Mouse (Mus musculus) lung, postnatal 10 days (tissue): Measurements from ENCODE around the gene March5.
"Not testable (repeated sequence)": the region's sequence is repeated elsewhere in the genome, so short reads cannot be mapped to it uniquely, and the experiment has no call there.

Source experiments
- DNase-seq: peaks from one replicate; pipeline ENCODE4 v3.0.0; 2021

Gene March5

DNA sequence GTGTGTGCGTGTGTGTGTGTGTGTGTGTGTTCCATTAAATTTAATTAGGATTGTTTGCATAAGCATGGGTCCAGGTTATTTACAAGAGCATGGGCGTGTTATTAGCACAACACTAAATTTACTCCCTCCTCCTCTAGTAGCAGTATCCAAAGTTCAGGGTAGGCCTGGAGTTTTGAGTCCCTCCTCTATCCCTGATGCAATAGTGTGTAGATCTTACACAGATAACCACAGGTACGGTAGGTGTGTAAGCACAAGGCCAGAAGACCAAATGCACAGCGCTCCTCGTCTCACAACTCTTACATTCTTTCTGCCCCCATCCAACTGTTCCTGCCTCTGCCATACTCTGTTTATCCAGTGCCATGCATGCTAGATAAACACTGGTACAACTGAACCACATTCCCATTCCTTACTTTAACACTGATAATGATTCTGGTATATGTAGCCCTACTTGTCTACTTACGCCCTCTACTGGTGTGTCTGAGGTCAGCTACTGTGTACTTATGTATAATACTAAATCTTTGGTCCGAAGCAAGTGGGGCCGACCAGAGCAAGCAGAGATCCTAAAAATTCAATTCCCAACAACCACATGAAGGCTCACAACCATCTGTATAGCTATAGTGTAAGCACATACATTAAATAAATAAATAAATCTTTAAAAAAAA, 2.3 kb downstream of the March5 start:
- peak; percentile 8 for DNase-seq

DNA sequence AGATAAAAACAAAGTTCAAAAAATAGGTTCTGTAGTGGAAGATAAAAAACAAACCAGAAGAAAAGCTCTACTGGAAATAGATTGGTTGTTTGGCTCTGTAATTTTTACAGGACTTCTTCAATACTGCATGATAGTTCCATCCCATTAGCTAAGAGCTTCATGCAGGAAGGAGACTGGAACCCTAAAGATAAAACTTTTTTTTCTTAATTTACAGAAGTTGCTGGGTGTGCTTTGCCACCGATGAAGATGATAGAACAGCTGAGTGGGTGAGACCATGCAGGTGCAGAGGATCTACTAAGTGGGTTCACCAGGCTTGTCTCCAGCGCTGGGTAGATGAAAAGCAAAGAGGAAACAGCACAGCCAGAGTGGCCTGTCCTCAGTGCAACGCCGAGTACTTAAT, 3.1 kb downstream of the March5 start:
- DNase-seq, result no peak

GRCm38 (mm10) chr19:37211416-37211815, 4.1 kb downstream of the March5 start:
- no peak for DNase-seq

DNA sequence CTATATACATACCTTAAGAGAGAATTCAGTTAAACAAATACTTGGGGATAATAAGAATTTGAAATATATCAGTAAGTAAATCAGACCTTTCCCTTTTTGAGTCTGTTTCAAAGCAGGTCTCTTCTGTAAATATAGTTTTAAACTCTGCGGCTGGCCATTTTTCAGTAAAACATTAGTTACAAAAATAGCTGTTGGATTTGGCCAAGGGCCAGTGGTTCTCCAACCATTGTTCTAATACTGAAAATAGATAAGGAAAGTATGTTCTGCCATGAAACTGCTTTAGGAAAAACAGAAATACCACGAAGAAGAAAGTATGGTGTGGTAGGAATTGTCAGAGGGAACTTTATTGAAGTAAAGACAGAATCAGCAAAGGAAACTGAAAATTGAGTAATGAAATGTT, 7.4 kb downstream of the March5 start:
- peak; percentile 14 for DNase-seq

DNA sequence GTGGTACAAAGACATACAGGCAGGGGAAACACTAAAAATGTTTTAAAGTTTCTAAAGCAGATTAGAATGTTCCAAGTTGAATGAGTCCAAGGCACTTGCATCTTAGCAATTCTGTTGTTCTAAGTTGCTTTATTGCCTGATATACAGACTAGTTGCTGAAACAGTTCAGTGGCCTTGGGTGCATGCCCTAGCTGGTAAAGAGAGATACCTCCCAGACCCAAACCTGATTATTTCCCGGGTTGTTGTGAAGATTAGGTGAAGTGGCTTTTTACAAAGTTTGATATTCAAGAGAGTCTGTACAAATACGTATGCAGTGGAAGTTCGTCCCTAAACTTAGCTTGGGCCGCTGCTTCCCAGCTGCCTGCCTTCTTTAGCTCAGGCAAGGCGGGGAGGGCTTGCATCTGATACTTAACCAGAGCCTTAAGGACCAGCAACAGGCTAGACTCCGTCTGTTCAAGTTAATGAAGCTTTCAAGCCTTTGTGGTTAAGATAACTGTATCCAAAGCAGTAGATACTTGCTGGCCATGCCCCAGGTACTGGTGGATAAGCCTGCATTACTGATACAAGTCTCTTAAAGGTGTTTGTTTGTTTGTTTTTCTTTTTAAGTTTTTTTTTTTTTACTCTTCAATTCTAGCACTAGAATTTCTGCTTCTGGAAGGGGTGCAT, 18.0 kb downstream of the March5 start:
- DNase-seq, result no peak

- not testable (repeated sequence) for DNase-seq
Measured at GRCm38 (mm10) chr19:37232598-37232997, 25.3 kb downstream of the March5 start.

DNA sequence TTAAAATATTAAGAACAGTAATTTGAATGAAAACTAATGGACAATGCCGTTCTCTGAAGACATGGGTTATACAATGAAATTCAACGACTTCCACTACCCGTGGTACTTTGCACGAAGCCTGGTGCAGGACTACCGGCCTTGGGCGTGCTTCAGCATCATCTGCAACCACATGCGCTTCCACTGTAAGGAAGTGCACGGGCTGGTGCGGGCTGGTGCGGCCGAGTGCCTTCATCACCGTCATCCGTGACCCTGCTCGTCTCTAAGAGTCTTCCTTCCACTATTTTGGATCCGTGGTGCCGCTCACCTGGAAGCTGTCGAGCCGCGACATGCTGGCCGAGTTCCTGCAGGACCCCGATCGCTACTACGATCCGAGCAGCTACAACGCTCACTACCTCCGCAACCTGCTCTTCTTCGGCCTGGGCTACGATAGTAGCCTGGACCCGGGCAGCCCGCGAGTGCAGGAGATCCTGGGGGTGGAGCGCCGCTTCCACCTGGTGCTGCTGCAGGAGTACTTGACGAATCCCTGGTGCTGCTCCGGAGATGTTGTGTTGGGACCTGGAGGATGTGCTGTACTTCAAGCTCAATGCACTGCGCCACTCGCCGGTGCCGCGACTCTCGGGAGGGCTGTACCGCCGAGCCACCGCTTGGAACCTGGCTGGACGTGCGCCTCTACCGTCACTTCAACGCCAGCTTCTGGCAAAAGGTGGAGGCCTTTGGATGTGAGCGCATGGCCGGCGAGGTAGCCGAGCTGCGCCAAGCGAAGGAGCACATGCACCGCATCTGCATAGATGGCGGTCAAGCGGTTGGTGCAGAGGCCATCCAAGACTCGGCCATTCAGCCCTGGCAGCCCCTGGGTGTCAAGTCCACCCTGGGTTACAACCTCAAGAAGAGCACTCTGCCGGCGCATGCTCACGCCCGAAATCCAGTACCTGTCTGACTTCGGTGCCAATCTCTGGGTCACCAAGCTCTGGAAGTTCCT, 26.5 kb downstream of the March5 start:
- no peak for DNase-seq

- DNase-seq, result peak; percentile 81
Measured at GRCm38 (mm10) chr19:37235818-37236217, 28.5 kb downstream of the March5 start.

- DNase-seq, result no peak
Measured at GRCm38 (mm10) chr19:37237306-37237705, 30.0 kb downstream of the March5 start.

GRCm38 (mm10) chr19:37237712-37238437, 30.5 kb downstream of the March5 start:
- DNase-seq, result no peak

- peak; percentile 31 for DNase-seq
Measured at GRCm38 (mm10) chr19:37238651-37239050, 31.3 kb downstream of the March5 start.

DNA sequence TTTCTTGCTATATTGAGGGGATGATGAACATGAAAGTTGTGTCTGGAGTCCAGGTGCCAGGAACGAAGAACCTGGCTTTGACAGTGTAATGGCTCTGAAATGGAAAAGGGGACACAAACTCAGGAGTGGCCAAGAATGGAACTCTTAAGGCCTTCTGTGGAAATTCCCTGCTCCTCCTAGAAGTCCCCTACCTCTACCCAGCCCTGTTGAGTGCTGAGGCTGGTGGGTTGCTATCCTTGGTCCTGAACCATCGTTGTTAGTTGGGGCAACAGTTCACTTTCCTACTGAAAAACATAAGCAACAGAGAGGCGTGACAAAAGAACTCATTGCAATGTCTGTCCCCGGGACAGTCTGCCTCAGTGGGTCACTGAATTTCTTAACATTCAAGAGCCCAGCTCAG, 31.8 kb downstream of the March5 start:
- peak; percentile 72 for DNase-seq

DNA sequence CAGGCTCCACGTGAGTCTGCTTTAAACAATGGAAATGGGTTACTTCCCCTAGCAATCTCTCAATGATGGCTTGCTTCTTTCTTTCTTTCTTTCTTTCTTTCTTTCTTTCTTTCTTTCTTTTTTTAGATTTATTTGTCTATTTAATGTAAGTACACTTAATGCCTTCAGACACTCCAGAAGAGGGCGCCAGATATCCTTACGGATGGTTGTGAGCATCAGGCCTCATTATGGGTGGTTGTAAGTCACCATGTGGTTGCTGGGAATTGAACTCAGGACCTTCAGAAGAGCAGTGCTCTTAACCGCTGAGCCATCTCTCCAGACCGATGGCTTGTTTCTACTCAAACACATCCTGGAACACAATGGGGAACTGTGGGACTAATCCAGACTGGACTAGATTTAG, 33.9 kb downstream of the March5 start:
- DNase-seq, result peak; percentile 24

DNA sequence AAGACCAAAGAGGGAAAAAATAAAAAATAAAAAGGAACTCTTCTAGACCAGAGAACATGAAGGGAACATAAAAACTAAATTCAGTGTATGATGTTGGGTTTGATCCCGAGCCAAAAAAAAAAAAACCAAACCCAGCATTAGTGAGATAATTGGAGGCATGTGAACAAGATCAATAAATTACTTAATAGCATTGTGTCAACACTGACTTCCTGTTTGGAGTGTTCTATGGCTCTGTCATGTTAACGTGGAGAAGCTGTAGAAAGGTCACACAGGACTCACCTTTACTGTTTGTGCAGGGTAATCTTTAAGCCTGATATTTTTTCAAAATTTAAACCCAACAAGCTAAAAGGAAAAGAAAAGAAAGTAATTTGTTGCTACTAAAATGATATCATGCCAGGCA, 35.4 kb downstream of the March5 start:
- no peak for DNase-seq

GRCm38 (mm10) chr19:37246859-37247258, 39.5 kb downstream of the March5 start:
- no peak for DNase-seq

- no peak for DNase-seq
Measured at GRCm38 (mm10) chr19:37248199-37248598, 40.9 kb downstream of the March5 start.

- no peak for DNase-seq
Measured at GRCm38 (mm10) chr19:37252104-37252503, 44.8 kb downstream of the March5 start.

GRCm38 (mm10) chr19:37255321-37255720, 48.0 kb downstream of the March5 start:
- DNase-seq, result no peak

GRCm38 (mm10) chr19:37262389-37262788, 55.0 kb downstream of the March5 start:
- DNase-seq, result no peak

GRCm38 (mm10) chr19:37263566-37263942, 56.2 kb downstream of the March5 start:
- peak; percentile 24 for DNase-seq

GRCm38 (mm10) chr19:37263943-37264897, 56.9 kb downstream of the March5 start:
- peak; percentile 58 for DNase-seq
